Mouse (Mus musculus) forebrain, embryonic 13.5 days (tissue): ENCODE results near the gene Rassf3. TPM values are rescaled to one million over a fixed set of nuclear protein-coding genes. Genes with fewer than 3 reads are reported as not detected.

Experiments used
- ATAC-seq: fragments of 200-750 bp; cut with Nextera tagmentation; 2 replicates; pipeline ENCODE4 v1.8.0; 2017
- H3K27ac ChIP-seq: fragments of 300-500 bp; sonication (generic); 2 replicates; pipeline ENCODE4 v1.5.1; 2015; ENCODE audit warnings: inconsistent platforms, mild to moderate bottlenecking, moderate library complexity
- H3K27me3 ChIP-seq: fragments of 300-500 bp; sonication (generic); 2 replicates; pipeline ENCODE4 v1.6.1; 2015; ENCODE audit warnings: mild to moderate bottlenecking, inconsistent platforms
- H3K36me3 ChIP-seq: fragments of 300-500 bp; sonication (generic); 2 replicates; pipeline ENCODE4 v1.6.1; 2015; ENCODE audit warnings: mild to moderate bottlenecking, inconsistent platforms; ENCODE audit not compliant: poor library complexity, severe bottlenecking
- H3K4me1 ChIP-seq: fragments of 300-500 bp; sonication (generic); 2 replicates; pipeline ENCODE4 v1.6.1; 2015; ENCODE audit warnings: inconsistent platforms
- H3K4me2 ChIP-seq: fragments of 300-500 bp; sonication (generic); 2 replicates; pipeline ENCODE4 v1.6.1; 2015; ENCODE audit warnings: inconsistent platforms, mild to moderate bottlenecking, moderate library complexity
- H3K4me3 ChIP-seq: fragments of 300-500 bp; sonication (generic); 2 replicates; pipeline ENCODE4 v1.5.1; 2015; ENCODE audit warnings: mild to moderate bottlenecking, inconsistent platforms
- H3K9ac ChIP-seq: fragments of 300-500 bp; sonication (generic); 2 replicates; pipeline ENCODE4 v1.6.1; 2015; ENCODE audit warnings: mild to moderate bottlenecking, inconsistent platforms
- H3K9me3 ChIP-seq: fragments of 300-500 bp; sonication (generic); replicated peaks from 2 replicates; pipeline ENCODE4 v1.6.1; 2016; ENCODE audit warnings: inconsistent platforms
- WGBS: fragments of 180-500 bp; shearing (Covaris S2); methylation state at CpG from one replicate; pipeline ENCODE4 v1.1.7; 2015; 5-methylcytosine and 5-hydroxymethylcytosine counted together
- polyA plus RNA-seq: library from polyadenylated mRNA; unstranded; fragments of >200 nt; fragmentation: Nextera tagmentation; extraction: Ambion mirVana; gene quantifications from 2 replicates; pipeline ENCODE4 v1.2.1, GENCODE M21; 2015

Rassf3 gene
- polyA plus RNA-seq, 1 experiment from 2014 or later: 3.7 TPM

GRCm38 (mm10) chr10:121501160-121501559, 25.0 kb upstream of the Rassf3 start:
- ATAC-seq: no peak; the same call in 1 of the 2 replicates
- H3K4me3 ChIP-seq: no peak overlapping the region
- H3K9ac ChIP-seq: no peak overlapping the region
- no peaks in the 10 kb centered on the region for H3K27me3 ChIP-seq
- peaks cover 32% of the 10 kb centered on the region for H3K4me1 ChIP-seq
- no peaks in the 10 kb centered on the region for H3K36me3 ChIP-seq
- no peak overlapping the region for H3K4me2 ChIP-seq
- H3K27ac ChIP-seq: no peak overlapping the region
- 66% methylated on average over 5 of the region's 5 CpGs for WGBS
- no peaks in the 10 kb centered on the region for H3K9me3 ChIP-seq

DNA sequence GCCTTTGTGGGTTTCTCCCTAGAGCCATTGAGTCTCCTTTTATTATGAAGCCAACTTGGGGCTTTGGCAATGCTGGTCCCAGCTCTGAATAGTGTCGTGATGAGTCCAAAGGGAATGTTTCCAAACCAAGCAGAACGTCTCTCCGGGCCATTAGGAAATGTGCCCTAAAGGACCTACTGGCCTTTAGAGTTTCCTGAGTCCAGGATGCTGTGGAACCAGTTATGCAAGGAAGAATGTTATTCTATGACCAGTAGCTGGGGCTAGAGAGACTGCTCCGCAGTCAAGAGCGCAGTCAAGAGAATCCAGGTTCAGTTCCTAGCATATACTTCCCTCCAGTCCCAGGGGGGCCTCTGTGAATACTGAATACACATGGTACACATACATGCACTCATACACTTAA, 23.9 kb upstream of the Rassf3 start:
- Histone ChIP-seq H3K4me1 (peaks cover 23% of the 10 kb centered on the region), H3K36me3 (no peaks in the 10 kb centered on the region), H3K27ac (no peak overlapping the region), H3K9me3 (no peaks in the 10 kb centered on the region), H3K4me2 (no peak overlapping the region), H3K4me3 (no peak overlapping the region), H3K27me3 (no peaks in the 10 kb centered on the region), H3K9ac (no peak overlapping the region)
- no peak for ATAC-seq
- WGBS: 80% methylated on average over 5 of the region's 5 CpGs

DNA sequence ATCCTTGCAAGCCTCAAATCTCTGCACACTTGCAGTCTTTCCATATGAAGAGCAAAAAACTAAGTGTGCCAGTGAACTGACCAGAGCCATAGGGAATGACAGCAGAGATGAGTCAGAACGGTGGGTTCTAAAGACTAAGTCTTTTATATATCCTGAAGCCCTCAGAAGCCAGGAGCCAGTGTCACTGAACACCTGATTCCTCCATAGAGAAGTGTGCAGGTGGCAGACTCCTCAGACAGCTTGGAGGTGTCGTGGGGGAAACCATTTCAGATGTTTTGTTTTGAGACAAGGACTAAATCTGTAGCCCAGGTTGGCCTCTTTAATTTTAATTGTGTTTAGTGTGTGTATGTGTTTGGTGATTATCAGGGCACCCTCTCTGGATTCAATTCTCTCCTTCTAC, 22.9 kb upstream of the Rassf3 start:
- Histone ChIP-seq H3K4me2 (no peak overlapping the region), H3K4me1 (peaks cover 14% of the 10 kb centered on the region), H3K36me3 (no peaks in the 10 kb centered on the region), H3K27ac (no peak overlapping the region), H3K9ac (no peak overlapping the region), H3K4me3 (no peak overlapping the region), H3K27me3 (no peaks in the 10 kb centered on the region), H3K9me3 (no peaks in the 10 kb centered on the region)
- 71% methylated on average over 2 of the region's 2 CpGs for WGBS
- no peak for ATAC-seq

GRCm38 (mm10) chr10:121498481-121498904, 22.3 kb upstream of the Rassf3 start:
- Histone ChIP-seq H3K4me3 (no peak overlapping the region), H3K27ac (peak overlapping the region; percentile 20; the same call in 1 of the 2 replicates), H3K27me3 (no peaks in the 10 kb centered on the region), H3K36me3 (no peaks in the 10 kb centered on the region), H3K9me3 (no peaks in the 10 kb centered on the region), H3K4me1 (peaks cover 11% of the 10 kb centered on the region), H3K9ac (no peak overlapping the region), H3K4me2 (no peak overlapping the region)
- 70% methylated on average over 8 of the region's 8 CpGs for WGBS
- no peak for ATAC-seq

- Histone ChIP-seq H3K4me3 (no peak overlapping the region), H3K9ac (no peak overlapping the region), H3K27me3 (no peaks in the 10 kb centered on the region), H3K4me2 (no peak overlapping the region), H3K4me1 (peaks cover 11% of the 10 kb centered on the region), H3K27ac (0 out of 2 replicates have a peak overlapping the region, but pooled peaks have one; percentile 20), H3K36me3 (no peaks in the 10 kb centered on the region), H3K9me3 (no peaks in the 10 kb centered on the region)
- WGBS: 89% methylated on average over 7 of the region's 7 CpGs
- ATAC-seq: no peak
These were observed 21.8 kb upstream of the Rassf3 start for GRCm38 (mm10) chr10:121497968-121498367.

DNA sequence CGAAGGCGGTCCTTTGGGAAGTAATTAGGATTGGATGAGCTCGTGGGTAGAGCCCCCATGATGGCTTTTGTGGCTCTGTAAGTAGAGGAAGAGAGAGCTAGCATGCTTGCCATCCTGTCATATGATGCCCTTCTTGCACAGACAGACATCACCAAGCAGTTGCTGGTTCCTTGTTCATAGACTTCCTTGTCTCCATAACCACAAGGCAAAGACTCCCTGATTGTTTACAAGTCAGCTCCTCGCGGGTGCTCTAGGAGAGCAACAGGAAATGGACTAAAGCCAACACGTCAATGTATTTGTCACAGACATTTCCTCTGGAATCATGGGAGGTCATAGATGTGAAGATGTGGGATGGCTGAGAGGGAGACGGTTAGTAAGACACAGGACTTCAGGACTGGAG, 20.5 kb upstream of the Rassf3 start:
- no peak overlapping the region for H3K4me2 ChIP-seq
- ATAC-seq: no peak
- H3K4me1 ChIP-seq: peaks cover 11% of the 10 kb centered on the region
- H3K36me3 ChIP-seq: no peaks in the 10 kb centered on the region
- H3K27ac ChIP-seq: no peak overlapping the region
- H3K27me3 ChIP-seq: no peaks in the 10 kb centered on the region
- no peak overlapping the region for H3K4me3 ChIP-seq
- H3K9ac ChIP-seq: no peak overlapping the region
- H3K9me3 ChIP-seq: no peaks in the 10 kb centered on the region
- WGBS: 88% methylated on average over 7 of the region's 7 CpGs

- Histone ChIP-seq H3K4me2 (no peak overlapping the region), H3K9me3 (0 out of 2 replicates have a peak, but pooled peaks cover 4% of the 10 kb centered on the region), H3K27me3 (no peaks in the 10 kb centered on the region), H3K36me3 (no peaks in the 10 kb centered on the region), H3K4me1 (no peaks in the 10 kb centered on the region), H3K9ac (no peak overlapping the region), H3K27ac (no peak overlapping the region), H3K4me3 (no peak overlapping the region)
- no peak for ATAC-seq
- WGBS: 75% methylated on average over 2 of the region's 2 CpGs
These were observed 17.9 kb upstream of the Rassf3 start for GRCm38 (mm10) chr10:121494163-121494425.

- H3K27me3 ChIP-seq: no peaks in the 10 kb centered on the region
- 0 out of 2 replicates have a peak, but pooled peaks cover 4% of the 10 kb centered on the region for H3K9me3 ChIP-seq
- H3K36me3 ChIP-seq: no peaks in the 10 kb centered on the region
- H3K4me2 ChIP-seq: no peak overlapping the region
- no peak for ATAC-seq
- no peak overlapping the region for H3K27ac ChIP-seq
- H3K4me3 ChIP-seq: no peak overlapping the region
- H3K9ac ChIP-seq: no peak overlapping the region
- no peaks in the 10 kb centered on the region for H3K4me1 ChIP-seq
- 84% methylated on average over 9 of the region's 9 CpGs for WGBS
These were observed 17.4 kb upstream of the Rassf3 start for GRCm38 (mm10) chr10:121493374-121494162.

GRCm38 (mm10) chr10:121492608-121493315, 16.6 kb upstream of the Rassf3 start:
- no peak for ATAC-seq
- H3K36me3 ChIP-seq: no peaks in the 10 kb centered on the region
- H3K9me3 ChIP-seq: 0 out of 2 replicates have a peak, but pooled peaks cover 4% of the 10 kb centered on the region
- H3K4me2 ChIP-seq: no peak overlapping the region
- WGBS: 77% methylated on average over 7 of the region's 7 CpGs
- no peak overlapping the region for H3K27ac ChIP-seq
- no peak overlapping the region for H3K4me3 ChIP-seq
- H3K27me3 ChIP-seq: no peaks in the 10 kb centered on the region
- no peak overlapping the region for H3K9ac ChIP-seq
- H3K4me1 ChIP-seq: 0 out of 2 replicates have a peak, but pooled peaks cover under 1% of the 10 kb centered on the region

GRCm38 (mm10) chr10:121489941-121490340, 13.8 kb upstream of the Rassf3 start:
- Histone ChIP-seq H3K9me3 (0 out of 2 replicates have a peak, but pooled peaks cover 4% of the 10 kb centered on the region), H3K27me3 (no peaks in the 10 kb centered on the region), H3K4me3 (no peak overlapping the region), H3K9ac (no peak overlapping the region), H3K4me2 (no peak overlapping the region), H3K27ac (no peak overlapping the region), H3K36me3 (no peaks in the 10 kb centered on the region), H3K4me1 (0 out of 2 replicates have a peak, but pooled peaks cover 6% of the 10 kb centered on the region)
- no peak for ATAC-seq
- WGBS: 92% methylated on average over 6 of the region's 6 CpGs

GRCm38 (mm10) chr10:121488623-121489299, 12.6 kb upstream of the Rassf3 start:
- Histone ChIP-seq H3K27ac (no peak overlapping the region), H3K4me2 (no peak overlapping the region), H3K9me3 (0 out of 2 replicates have a peak, but pooled peaks cover 4% of the 10 kb centered on the region), H3K36me3 (no peaks in the 10 kb centered on the region), H3K27me3 (no peaks in the 10 kb centered on the region), H3K9ac (no peak overlapping the region), H3K4me3 (no peak overlapping the region), H3K4me1 (0 out of 2 replicates have a peak, but pooled peaks cover 6% of the 10 kb centered on the region)
- 89% methylated on average over 14 of the region's 14 CpGs for WGBS
- ATAC-seq: no peak

DNA sequence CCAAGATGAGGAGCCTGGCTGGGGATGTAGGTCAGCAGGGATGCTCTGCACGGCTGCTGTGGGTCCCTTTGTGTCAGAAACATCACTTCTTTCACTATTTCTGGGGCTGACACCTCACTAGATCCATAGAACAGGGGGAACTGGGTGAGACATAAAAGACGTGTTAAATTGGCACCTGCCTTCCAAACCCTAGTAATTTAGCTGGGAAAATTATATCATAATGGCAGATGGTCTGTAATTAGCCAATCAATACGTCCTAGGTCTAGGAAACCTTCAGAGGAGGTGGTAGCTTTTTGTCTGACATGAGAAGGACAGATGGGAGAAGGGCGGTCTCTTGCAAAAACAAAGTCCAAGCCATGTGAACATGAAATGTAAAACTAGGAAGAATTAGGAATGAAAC, 11.6 kb upstream of the Rassf3 start:
- peak overlapping the region; percentile 57 for H3K27ac ChIP-seq
- no peaks in the 10 kb centered on the region for H3K27me3 ChIP-seq
- H3K4me2 ChIP-seq: no peak overlapping the region
- WGBS: 58% methylated on average over 4 of the region's 4 CpGs
- 0 out of 2 replicates have a peak, but pooled peaks cover 6% of the 10 kb centered on the region for H3K4me1 ChIP-seq
- H3K4me3 ChIP-seq: no peak overlapping the region
- 0 out of 2 replicates have a peak, but pooled peaks cover 4% of the 10 kb centered on the region for H3K9me3 ChIP-seq
- H3K9ac ChIP-seq: no peak overlapping the region
- peak; percentile 27 for ATAC-seq
- H3K36me3 ChIP-seq: no peaks in the 10 kb centered on the region
